Mouse (Mus musculus): ENCODE data around the gene Tjp3.

The Tjp3 gene

GRCm38 (mm10) chr10:81291511-81292104 lies at the start of gene Tjp3:
Gene Tjp3, minus strand, starts transcription at chr10:81291581.
- DNase-seq (ENCODE audit: low spot score in 2 of 2), result no peak

DNA sequence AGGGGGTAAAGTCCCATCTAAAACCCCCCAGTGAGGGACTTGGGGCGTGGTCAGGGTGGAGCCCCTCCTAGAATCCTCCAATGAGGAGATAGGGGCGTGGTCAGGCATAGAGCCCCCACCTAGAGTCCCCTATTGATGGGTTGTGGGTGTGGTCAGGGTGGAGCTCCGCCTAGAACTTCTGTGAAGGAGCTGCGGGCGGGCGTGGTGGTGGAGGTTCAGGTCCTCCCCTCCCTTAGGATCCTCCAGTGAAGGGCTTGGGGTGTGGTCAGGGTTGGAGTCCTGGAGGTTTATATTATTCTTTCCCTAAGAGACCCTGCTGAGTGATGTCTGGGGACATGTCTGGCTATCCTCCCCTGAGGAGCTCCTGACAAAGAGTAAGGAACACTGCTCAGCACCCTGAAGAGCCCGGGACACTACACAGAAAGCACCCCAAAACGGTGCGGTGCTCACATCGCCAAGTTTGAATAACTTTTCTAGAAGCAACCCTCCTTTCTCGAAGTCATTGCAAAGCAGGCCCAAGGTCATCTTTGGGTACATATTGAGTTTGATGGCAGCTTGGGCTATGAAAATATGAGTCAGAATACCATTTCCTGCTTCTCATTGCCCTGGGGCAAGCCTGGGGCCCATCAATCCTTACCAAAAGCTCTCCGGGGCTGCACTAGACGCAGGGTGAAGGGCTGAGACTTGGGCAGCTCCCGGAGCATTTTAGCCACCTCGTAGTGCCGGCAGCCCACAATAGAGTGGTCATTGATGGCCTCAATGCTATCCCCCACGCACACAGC lies 49.4 kb upstream of the Tjp3 start:
- no peak for DNase-seq (ENCODE audit: low spot score in 2 of 2)

DNA sequence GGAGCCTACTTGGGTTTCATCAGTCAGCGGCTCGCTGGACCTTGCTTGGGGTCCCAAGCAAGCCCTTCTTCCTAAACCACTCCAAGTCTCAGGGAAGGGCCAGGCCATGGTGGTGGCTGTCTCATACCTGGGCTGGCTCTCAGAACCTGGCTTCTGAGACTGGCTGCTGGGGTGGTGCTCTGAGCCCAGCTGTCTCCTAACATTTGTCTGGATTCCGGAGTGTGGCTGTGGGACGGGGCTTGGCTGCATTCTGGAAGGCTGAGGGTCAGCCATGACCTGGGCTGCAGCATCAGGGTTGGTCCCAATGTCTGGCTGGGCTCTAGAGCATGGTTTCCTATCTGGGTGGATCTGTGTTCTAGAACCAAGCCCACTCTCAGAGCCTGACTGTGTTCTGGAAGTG lies 45.2 kb upstream of the Tjp3 start:
- no peak for DNase-seq (ENCODE audit: low spot score in 2 of 2)

DNA sequence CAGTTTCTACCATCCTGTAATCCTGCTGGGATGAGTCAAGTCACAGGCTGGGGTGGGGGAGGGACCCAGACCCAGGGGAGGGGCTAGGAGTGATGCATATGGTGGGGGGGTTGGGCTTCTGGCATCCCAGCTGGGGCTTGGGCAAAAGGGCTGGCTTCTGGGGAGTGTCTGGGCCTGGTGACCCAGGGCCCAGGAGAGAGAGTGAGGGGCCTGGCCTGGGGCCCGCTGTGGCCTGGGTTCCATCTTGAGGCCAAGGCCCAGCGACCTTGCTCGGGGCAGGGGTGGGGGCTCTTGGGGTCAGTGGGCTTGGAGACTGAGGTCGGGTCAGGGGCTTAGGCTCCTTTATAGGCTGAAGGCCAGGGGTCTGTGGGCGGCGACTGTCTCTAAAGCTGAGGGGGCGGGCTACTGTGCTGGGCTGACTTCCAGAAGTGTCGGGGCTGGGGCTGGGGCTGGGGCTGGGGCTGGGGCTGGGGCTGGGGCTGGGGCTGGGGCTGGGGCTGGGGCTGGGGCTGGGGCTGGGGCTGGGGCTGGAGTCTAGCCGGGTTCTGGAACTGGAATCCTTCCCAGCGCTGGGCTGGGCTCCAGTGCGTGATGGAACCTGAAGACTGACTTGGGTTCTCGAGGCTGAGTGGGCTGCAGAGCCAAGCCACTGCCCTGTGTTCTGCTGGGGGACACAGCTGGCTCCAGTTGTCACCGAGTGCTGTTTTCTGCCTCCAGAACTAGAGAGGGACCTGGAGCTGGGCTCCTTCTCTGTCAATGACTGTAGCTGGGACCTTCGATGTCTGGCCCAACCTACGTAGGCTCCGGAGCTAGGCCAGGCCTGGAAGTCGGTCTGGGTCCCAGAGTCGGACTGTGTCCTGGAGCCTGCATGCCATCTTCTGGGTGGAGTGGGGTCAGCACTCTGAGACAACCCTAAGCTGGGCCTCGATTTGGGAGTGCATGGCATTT lies 44.3 kb upstream of the Tjp3 start:
- DNase-seq (ENCODE audit: low spot score in 2 of 2), result no peak

- DNase-seq (ENCODE audit: low spot score in 2 of 2), result no peak
Observed at GRCm38 (mm10) chr10:81334324-81334723, 42.9 kb upstream of the Tjp3 start.

DNA sequence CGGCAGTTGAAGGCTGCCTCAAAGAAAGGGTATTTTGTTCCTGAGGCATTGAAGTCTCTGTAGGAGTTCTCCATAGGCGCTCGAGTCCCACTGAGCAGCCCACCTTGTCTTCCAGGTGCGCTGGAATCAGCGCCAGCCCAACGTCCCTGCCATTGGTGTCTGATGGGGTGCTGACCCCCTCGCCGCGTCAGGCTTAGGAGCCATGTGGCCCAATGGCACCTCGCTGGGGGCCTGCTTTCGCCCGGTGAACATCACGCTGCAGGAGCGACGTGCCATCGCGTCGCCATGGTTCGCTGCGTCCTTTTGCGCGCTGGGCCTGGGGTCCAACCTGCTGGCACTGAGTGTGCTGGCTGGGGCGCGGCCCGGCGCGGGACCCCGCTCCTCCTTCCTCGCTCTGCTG lies 40.9 kb upstream of the Tjp3 start:
- no peak for DNase-seq (ENCODE audit: low spot score in 2 of 2)

DNA sequence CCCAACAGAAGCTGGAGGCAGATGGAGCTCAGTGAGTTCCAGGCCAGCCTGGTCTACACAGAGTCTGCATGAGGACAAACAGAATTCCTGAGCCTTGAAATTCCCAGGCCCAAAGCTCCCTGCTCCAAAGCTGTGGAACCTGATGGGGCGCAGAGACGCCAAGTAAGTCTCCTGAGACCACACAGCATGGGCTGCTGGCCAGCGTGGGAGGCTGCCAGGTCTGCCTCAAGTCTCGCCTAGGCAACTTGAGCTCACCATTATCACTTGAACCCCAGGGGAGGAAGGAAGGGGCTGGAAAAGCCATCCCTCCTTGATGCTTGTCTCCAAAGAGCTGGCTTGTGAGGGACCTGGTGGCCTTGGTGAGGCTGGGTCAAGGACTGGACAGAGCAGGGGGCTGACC lies 38.6 kb upstream of the Tjp3 start:
- no peak for DNase-seq (ENCODE audit: low spot score in 2 of 2)

GRCm38 (mm10) chr10:81329194-81329975 lies 38.0 kb upstream of the Tjp3 start:
- peak; percentile 41 to 62 for DNase-seq (ENCODE audit: low spot score in 2 of 2)

DNA sequence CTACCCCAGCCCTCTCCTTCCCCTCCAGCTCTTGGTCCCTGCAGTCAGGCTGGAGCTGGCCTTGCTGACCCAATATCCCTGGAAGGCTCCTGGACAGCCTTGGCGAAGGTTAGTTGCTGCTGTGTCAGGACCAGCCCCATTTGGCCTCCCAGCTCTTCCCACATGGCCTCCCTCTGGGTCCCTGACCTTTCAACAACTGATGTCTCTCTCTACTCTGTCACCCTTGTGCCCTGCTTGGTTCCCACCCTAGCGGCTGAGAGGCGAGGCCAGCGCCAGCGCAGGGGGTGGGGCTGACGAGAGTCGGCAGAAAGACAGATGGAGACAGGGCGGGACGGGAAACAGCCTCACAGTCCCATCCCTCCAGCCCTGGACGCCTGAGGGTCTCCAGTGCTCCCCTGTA lies 37.0 kb upstream of the Tjp3 start, which contains the start of gene Tbxa2r:
TSS of gene Tbxa2r (plus strand) at position 346 of the 400 bp plus-strand sequence.
- DNase-seq (ENCODE audit: low spot score in 2 of 2), result peak in 1 of 2 experiments; percentile 44

GRCm38 (mm10) chr10:81327959-81328358 lies 36.6 kb upstream of the Tjp3 start:
- DNase-seq (ENCODE audit: low spot score in 2 of 2), result no peak

DNA sequence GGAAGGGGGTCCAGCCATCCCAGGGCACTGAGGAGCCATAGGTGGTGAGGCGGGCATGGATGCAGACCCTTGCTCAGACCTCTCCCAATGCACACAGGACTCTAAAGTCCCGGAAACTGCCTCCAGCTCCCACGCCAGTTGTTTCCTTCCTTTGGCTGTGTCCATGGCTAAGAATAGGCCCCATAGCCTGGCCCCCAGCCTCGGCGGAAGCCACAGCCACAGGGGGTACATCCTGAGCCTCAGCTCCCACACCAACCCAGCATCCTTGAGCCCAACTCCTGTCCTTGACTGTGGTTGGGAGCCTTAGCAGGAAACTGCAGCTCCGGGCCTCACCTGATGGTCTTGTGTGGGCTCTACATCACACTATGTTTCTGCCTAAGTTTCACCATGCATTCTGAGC lies 35.5 kb upstream of the Tjp3 start:
- no peak for DNase-seq (ENCODE audit: low spot score in 2 of 2)

DNA sequence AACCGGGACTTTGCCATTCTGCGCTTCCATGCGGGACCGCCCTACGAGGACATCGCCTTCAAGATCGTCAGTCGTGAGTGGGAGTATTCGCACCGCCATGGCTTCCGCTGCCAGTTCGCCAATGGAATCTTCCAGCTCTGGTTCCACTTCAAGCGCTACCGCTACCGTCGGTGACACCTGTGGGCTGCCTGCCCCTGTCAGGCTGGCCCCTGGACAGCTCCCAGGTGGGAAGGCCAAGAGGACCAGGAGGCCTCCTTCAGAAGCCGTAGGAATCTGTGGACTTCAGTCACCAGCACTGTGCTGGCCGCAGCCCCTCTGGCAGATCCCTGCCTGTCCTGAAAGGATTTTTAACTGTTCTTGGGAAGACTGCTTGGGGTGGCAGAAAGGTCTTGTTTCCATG lies 34.4 kb upstream of the Tjp3 start:
- DNase-seq (ENCODE audit: low spot score in 2 of 2), result no peak

DNA sequence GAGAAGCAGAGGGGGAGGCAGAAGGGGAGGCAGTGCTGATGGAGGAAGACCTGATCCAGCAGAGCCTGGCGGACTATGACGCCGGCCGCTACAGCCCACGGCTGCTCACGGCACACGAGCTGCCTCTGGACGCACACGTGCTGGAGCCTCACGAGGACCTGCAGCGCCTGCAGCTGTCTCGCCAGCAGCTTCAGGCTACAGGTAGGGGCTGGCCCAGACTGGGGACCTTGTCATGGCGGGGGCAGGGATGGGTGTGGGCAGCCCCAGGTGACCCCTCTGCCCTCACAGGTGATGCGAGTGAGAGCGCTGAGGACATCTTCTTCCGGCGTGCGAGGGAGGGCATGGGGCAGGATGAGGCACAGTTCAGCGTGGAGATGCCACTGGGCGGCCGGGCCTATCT lies 33.8 kb upstream of the Tjp3 start:
- no peak for DNase-seq (ENCODE audit: low spot score in 2 of 2)

DNA sequence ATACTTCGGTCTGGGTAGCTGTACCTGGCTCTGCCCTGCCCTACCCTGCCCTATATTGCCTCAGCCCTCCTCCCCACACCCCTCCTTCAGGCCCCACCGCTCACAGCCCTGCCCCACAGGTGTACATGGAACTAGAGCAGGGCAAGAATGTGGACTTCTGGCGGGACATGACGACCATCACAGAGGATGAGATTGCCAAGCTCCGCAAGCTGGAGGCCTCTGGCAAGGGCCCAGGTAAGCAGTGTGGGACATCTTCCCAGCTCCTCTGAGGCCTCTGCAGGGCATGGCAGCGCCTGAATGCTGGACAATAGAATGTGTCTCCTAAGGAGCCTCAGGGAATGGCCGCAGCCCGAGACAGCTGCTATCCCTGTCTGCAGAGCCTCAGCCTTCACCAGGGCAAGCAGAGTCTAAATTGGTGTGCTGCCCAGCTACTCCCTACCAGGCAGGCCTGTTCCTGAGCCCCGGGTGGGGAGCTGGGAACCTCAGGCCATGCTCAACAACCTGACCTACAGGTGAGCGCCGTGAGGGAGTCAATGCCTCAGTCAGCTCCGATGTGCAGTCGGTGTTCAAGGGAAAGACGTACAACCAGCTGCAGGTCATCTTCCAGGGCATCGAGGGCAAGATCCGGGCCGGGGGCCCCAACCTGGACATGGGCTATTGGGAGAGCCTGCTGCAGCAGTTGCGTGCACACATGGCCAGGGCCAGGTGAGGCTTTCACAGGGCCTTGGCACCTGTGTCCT lies 32.6 kb upstream of the Tjp3 start:
- DNase-seq (ENCODE audit: low spot score in 2 of 2), result no peak

DNA sequence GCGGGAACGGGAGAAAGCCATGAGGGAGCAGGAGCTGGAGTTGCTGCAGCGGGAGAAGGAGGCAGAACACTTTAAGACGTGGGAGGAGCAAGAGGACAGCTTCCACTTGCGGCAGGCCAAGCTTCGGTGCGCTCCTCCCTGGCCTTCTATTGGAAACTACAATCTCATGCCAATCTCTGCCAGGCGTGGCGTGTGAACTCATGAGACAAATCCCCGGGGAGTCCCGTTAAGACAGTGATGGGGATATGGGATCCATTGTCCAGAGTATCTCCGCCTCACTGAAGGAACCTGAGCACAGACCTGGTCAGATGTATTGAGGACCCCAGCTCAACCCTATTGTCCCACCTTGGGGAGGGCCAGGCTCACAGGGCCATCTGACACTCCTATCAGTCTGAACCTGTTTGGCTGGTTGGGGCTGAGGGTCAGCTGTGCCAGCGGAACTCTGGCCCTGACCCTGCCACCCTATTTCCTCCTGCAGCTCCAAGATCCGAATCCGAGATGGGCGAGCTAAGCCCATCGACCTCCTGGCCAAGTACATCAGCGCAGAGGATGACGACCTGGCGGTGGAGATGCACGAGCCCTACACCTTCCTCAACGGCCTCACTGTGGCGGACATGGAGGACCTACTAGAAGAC lies 31.9 kb upstream of the Tjp3 start:
- DNase-seq (ENCODE audit: low spot score in 2 of 2), result no peak

DNA sequence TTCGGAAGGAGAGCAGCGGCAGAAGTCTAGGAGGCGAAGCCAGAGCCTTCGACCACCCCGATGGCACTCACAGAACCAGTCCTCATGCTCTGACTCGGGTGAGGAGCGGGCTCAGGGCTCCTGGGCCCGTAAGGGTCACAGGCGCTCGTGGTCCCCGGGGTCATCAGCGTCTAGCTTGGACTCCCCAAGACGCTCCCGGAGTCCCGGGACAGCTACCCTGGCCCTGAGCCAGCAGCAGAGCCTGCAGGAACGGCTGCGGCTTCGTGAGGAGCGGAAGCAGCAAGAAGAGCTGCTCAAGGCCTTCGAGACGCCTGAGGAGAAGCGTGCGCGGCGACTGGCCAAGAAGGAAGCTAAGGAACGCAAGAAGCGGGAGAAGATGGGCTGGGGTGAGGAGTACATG lies 31.1 kb upstream of the Tjp3 start:
- no peak for DNase-seq (ENCODE audit: low spot score in 2 of 2)

DNA sequence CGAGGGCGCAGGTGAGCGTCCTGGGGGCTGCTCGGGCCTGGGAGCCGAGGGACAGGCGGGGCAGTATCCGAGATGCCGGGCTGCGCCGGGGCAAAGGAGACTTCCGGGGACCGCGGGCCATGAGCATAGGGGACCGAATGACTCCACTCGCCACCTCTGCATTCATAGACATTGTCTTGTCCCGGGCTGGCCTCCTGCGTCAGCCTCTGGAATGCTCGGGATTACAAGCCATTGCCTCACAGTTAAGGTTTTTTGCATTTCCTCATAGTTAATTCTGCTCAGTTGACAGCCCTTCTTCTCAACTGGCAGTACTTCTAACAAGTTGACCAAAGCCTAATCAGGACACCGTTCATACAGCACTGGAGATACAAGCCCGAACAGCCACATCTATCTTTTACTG lies 30.1 kb upstream of the Tjp3 start:
- DNase-seq (ENCODE audit: low spot score in 2 of 2), result no peak

- DNase-seq (ENCODE audit: low spot score in 2 of 2), result peak; percentile 99
Observed at GRCm38 (mm10) chr10:81320550-81321347, 29.4 kb upstream of the Tjp3 start, which contains the start of gene Cactin. Gene Cactin, plus strand, starts transcription at chr10:81321103.

DNA sequence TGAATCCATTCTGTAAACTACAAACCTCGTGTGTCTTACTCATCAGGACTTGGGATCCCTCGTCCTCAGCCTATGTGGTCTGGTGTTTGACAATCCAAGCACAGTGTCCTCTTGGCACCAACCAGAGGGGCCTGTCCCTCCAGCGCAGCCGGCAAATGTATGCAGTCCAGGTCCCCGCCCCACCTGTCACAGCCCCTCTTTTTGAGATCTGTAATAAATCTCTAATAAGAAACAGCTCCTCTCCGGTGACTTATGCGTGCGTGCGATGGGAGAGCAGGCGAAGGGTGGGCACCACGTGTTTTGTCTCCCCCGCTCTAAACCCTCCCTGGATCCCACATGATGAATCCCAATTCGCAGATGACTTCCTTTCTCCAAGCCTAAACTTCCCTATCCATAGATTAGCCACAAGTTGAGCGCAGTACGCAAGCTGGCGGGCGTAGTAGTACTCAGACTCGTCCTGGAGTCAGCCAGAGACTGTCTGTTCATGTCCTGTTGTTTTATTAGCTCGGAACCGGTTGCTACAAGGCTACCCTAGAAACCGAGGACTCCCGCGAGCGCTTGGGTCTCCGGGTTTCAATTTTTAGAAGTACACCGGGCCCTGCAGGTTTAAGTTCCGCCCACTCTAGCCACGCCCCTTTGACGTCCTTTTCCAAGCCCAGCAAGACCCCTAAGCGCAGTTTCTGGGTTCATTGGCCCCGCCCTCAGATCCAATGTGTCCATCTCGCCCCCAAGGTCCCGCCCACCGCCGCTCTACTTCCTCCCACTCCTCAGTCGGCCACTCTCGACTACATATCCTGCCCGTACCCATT lies 28.6 kb upstream of the Tjp3 start:
- DNase-seq (ENCODE audit: low spot score in 2 of 2), result no peak
